Mouse (Mus musculus): ENCODE results near the gene Wnt10b.

- TF ChIP-seq CTCF (IDR thresholded peaks at IDR 0.05; ENCODE audit: low read depth): no peak
- no peak for TF ChIP-seq EP300 (IDR thresholded peaks at IDR 0.05; ENCODE audit: low read depth)
These were observed 5.3 kb downstream of the Wnt10b start for GRCm38 (mm10) chr15:98772511-98773211.
